Mouse (Mus musculus) liver, embryonic 13.5 days (tissue): ENCODE measurements around the gene Mtfp1. TPM values are rescaled to one million over a fixed set of nuclear protein-coding genes. Genes with fewer than 3 reads are reported as not detected.
"Not testable (repeated sequence)": the region's sequence is repeated elsewhere in the genome, so short reads cannot be mapped to it uniquely, and the experiment has no call there.

Experiments
- ATAC-seq: fragments of 200-750 bp; cut with Nextera tagmentation; 2 replicates; pipeline ENCODE4 v1.8.0; 2017; ENCODE audit warnings: low read depth, mild to moderate bottlenecking, moderate number of reproducible peaks, moderate library complexity
- DNase-seq: peaks from one replicate; pipeline ENCODE4 v3.0.0; 2022
- H3K27ac ChIP-seq: fragments of 300-500 bp; sonication (generic); 2 replicates; pipeline ENCODE4 v1.5.1; 2015; ENCODE audit warnings: moderate library complexity, mild to moderate bottlenecking, inconsistent platforms
- H3K27me3 ChIP-seq: fragments of 300-500 bp; sonication (generic); 2 replicates; pipeline ENCODE4 v1.6.1; 2015; ENCODE audit warnings: mild to moderate bottlenecking, inconsistent platforms
- H3K36me3 ChIP-seq: fragments of 300-500 bp; sonication (generic); 2 replicates; pipeline ENCODE4 v1.6.1; 2015; ENCODE audit warnings: mild to moderate bottlenecking, inconsistent platforms
- H3K4me1 ChIP-seq: fragments of 300-500 bp; sonication (generic); replicated peaks from 2 replicates; pipeline ENCODE4 v1.6.1; 2015; ENCODE audit warnings: inconsistent platforms
- H3K4me2 ChIP-seq: fragments of 300-500 bp; sonication (generic); 2 replicates; pipeline ENCODE4 v1.6.1; 2015; ENCODE audit warnings: inconsistent platforms, mild to moderate bottlenecking, moderate library complexity
- H3K4me3 ChIP-seq: fragments of 300-500 bp; sonication (generic); replicated peaks from 2 replicates; pipeline ENCODE4 v1.5.1; 2015; ENCODE audit warnings: mild to moderate bottlenecking, inconsistent platforms
- H3K9ac ChIP-seq: fragments of 300-500 bp; sonication (generic); 2 replicates; pipeline ENCODE4 v1.6.1; 2015; ENCODE audit warnings: mild to moderate bottlenecking, inconsistent platforms
- H3K9me3 ChIP-seq: fragments of 300-500 bp; sonication (generic); replicated peaks from 2 replicates; pipeline ENCODE4 v1.6.1; 2016; ENCODE audit warnings: inconsistent platforms
- WGBS: fragments of 180-500 bp; shearing (Covaris S2); methylation state at CpG from one replicate; pipeline ENCODE4 v1.1.7; 2015; ENCODE audit not compliant: insufficient replicate concordance; 5-methylcytosine and 5-hydroxymethylcytosine counted together
- polyA plus RNA-seq: library from polyadenylated mRNA; unstranded; fragments of >200 nt; fragmentation: Nextera tagmentation; extraction: Ambion mirVana; gene quantifications from 2 replicates; pipeline ENCODE4 v1.2.1, GENCODE M21; 2015

The Mtfp1 gene
- polyA plus RNA-seq, 1 experiment from 2014 or later = 33.9 TPM

DNA sequence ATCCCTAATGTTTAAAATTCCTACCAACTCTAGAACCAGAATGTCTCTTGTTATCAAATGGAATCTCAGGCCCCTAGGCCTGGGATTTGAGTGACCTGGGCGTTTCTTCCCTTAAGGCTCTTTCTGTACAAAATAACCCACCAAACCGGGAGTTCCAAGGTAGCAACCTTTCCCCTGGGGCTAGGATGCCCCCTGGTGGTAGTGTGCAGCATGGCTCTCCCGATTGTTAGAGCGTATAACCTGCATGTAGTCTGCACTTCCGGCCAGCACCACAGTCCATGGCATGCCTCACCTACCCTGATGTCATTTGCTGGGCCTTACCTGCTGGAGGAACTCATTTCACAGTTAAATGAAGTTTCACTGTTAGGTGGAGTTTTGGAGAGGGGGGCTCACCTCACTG, 28.7 kb upstream of the Mtfp1 start:
- H3K4me2 ChIP-seq = peak overlapping the region; percentile 43
- peaks cover 41% of the 10 kb centered on the region for H3K4me1 ChIP-seq
- H3K4me3 ChIP-seq = peak overlapping the region; percentile 23; the same call in 1 of the 2 replicates
- H3K9ac ChIP-seq = no peak overlapping the region
- H3K27me3 ChIP-seq = peaks cover 24% of the 10 kb centered on the region
- DNase-seq (peak; percentile 54), ATAC-seq (no peak)
- 34% methylated on average over 5 of the region's 5 CpGs for WGBS
- H3K27ac ChIP-seq = peak overlapping the region; percentile 47; the same call in 1 of the 2 replicates
- 0 out of 2 replicates have a peak, but pooled peaks cover 3% of the 10 kb centered on the region for H3K9me3 ChIP-seq
- no peaks in the 10 kb centered on the region for H3K36me3 ChIP-seq

DNA sequence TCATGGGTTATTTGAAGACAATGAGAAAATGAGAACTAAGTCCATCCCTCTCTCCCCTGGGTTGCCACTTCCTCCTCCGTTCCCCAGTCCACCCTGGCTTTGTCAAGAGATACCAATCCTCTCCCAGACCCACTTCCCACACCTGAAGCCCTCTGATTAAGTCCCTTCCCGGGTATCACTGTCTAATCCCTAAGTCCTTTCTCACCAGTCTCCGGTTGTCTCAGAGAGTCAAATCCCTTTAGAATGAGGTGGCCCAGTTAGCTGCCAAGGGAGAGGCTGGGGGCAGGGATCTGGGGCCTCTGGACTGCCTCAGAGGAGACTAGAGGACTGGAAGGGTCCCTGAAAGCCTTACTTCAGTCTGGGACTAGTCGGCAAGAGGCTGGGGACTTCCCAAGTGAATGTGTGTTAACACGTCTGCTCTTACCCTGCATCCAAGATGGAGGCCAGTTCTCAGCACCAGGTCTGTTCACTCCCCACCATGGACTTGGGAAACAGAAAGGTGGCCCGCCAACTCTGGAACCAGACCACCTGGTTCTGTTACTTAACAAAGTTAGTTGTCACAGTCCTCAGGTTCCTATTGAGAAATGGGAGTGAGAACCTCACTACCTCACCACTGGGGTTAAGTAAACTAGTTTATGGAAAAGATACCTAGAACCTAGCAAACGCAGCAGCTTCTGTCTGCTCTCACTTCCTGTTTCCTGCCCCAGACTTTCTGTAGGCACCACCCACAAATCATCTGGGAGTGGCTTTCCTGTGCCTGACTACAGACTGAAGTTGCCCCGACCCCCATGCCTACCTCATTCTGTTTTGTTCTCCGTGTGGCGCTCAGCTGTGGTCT, 27.7 kb upstream of the Mtfp1 start, which contains the start of gene Sec14l2:
Gene Sec14l2 (minus strand): TSS at position 674 of the 838 bp plus-strand sequence.
- ATAC-seq = 0 out of 2 replicates have a peak, but pooled peaks have one; percentile 27

DNA sequence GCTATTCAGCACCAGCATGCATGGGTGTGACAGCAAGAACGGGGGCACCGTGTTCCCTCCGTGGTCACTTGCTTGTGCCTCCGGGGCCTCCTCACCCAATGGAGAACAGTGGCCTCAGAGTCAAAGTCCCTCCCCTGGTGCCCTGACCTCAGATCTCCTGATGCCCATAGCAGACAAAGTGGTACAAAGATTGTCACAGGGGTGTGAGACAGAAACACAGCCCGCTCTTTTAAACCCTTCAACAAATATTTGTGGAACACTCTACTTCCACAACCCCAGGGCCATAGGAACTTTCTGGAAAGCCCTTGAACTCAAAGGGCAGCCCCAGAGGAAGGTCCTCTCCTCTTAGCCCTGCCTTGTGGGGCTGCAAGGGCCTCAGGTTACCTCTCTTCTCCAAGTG, 27.0 kb upstream of the Mtfp1 start:
- H3K9me3 ChIP-seq = 0 out of 2 replicates have a peak, but pooled peaks cover 3% of the 10 kb centered on the region
- H3K4me3 ChIP-seq = no peak overlapping the region
- H3K27me3 ChIP-seq = peaks cover 41% of the 10 kb centered on the region
- H3K36me3 ChIP-seq = no peaks in the 10 kb centered on the region
- ATAC-seq (no peak), DNase-seq (no peak)
- peaks cover 50% of the 10 kb centered on the region for H3K4me1 ChIP-seq
- no peak overlapping the region for H3K4me2 ChIP-seq
- H3K27ac ChIP-seq = no peak overlapping the region
- WGBS = 57% methylated on average over 5 of the region's 5 CpGs
- no peak overlapping the region for H3K9ac ChIP-seq

More for the DNA sequence above, 27.7 kb upstream of the Mtfp1 start, which contains the start of gene Sec14l2:
- Histone ChIP-seq H3K4me1 (peaks cover 47% of the 10 kb centered on the region), H3K9ac (peak within 1 kb of the TSS; percentile 42), H3K4me3 (peak within 1 kb of the TSS; percentile 23), H3K27ac (peak within 1 kb of the TSS; percentile 47), H3K9me3 (0 out of 2 replicates have a peak, but pooled peaks cover 3% of the 10 kb centered on the region), H3K36me3 (no peaks in the 10 kb centered on the region), H3K27me3 (peaks cover 33% of the 10 kb centered on the region), H3K4me2 (peak within 1 kb of the TSS; percentile 43)
- WGBS = 37% methylated on average over 10 of the region's 10 CpGs
- peak; percentile 40 for DNase-seq

- Histone ChIP-seq H3K4me2 (no peak overlapping the region), H3K4me1 (peaks cover 56% of the 10 kb centered on the region), H3K27me3 (peaks cover 46% of the 10 kb centered on the region), H3K9me3 (no peaks in the 10 kb centered on the region), H3K9ac (no peak overlapping the region), H3K4me3 (no peak overlapping the region), H3K27ac (no peak overlapping the region), H3K36me3 (no peaks in the 10 kb centered on the region)
- ATAC-seq (no peak), DNase-seq (no peak)
- 80% methylated on average over 3 of the region's 3 CpGs for WGBS
Observed at GRCm38 (mm10) chr11:4121691-4122090, 26.4 kb upstream of the Mtfp1 start.

DNA sequence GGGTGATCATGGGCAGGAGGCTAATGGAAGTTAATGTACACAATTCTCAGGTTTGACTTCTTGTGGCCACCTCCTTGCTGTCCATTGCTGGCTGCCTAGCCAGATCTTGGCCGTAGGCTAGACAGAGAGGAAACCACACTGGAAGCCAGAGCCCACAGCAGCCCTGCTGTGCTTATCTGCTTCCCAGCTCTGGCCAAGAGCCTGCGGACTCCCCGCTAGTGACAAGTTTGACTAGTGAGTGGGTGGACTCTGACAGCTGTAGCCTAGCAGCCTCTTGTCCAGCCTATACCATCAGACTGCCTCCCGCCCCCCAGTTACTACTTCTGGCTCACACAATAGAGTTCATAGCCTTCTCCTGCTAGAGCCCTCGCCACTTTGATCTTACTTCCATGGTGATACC, 24.4 kb upstream of the Mtfp1 start:
- no peaks in the 10 kb centered on the region for H3K9me3 ChIP-seq
- no peak overlapping the region for H3K4me3 ChIP-seq
- H3K27me3 ChIP-seq = peaks cover 55% of the 10 kb centered on the region
- no peaks in the 10 kb centered on the region for H3K36me3 ChIP-seq
- WGBS = 9% methylated on average over 5 of the region's 5 CpGs
- DNase-seq = no peak
- no peak overlapping the region for H3K27ac ChIP-seq
- no peak overlapping the region for H3K4me2 ChIP-seq
- ATAC-seq = no peak
- H3K9ac ChIP-seq = no peak overlapping the region
- H3K4me1 ChIP-seq = peaks cover 69% of the 10 kb centered on the region

GRCm38 (mm10) chr11:4118081-4118921, 23.1 kb upstream of the Mtfp1 start:
- H3K4me2 ChIP-seq = peak overlapping the region; percentile 74
- peak overlapping the region; percentile 67 for H3K9ac ChIP-seq
- ATAC-seq (peak; percentile 47), DNase-seq (peak; percentile 35)
- no peaks in the 10 kb centered on the region for H3K36me3 ChIP-seq
- H3K27me3 ChIP-seq = peaks cover 55% of the 10 kb centered on the region
- 4% methylated on average over 41 of the region's 41 CpGs for WGBS
- peak overlapping the region; percentile 40; the same call in 1 of the 2 replicates for H3K27ac ChIP-seq
- H3K9me3 ChIP-seq = no peaks in the 10 kb centered on the region
- peaks cover 68% of the 10 kb centered on the region for H3K4me1 ChIP-seq
- H3K4me3 ChIP-seq = peak overlapping the region; percentile 63

DNA sequence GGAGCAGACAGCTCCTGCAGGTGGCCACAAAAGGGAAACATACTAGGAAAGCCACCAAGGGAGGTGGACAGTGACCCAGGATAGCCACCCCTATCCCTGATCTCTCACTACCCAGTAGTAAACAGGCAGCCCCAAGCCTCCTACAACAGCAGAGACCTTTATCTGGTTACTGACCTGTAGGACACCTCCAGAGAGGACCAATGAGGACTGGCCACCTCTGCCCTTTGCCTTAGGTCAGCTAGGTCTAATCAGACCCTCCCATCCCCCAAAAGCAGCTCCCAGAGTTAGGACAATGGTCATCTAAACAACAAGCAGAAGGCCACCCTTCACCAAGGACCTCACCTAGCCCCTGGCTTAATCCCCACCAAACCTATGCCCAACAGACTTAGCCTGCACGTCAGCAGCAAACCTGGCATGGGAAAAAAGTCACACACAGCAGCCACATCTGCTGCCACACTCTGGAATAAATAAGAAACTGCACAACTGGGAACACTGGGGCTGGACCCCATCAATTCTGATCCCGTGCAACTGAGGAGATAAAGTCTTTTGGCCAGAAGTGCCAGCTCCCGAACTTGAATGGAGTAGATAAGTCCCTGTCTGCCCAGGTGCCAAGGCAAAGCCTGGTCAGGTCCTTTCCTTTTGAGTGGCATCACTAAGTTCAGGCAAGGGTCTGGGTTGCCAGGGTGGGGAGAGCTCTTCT, 22.3 kb upstream of the Mtfp1 start:
- peak; percentile 60 for ATAC-seq

DNA sequence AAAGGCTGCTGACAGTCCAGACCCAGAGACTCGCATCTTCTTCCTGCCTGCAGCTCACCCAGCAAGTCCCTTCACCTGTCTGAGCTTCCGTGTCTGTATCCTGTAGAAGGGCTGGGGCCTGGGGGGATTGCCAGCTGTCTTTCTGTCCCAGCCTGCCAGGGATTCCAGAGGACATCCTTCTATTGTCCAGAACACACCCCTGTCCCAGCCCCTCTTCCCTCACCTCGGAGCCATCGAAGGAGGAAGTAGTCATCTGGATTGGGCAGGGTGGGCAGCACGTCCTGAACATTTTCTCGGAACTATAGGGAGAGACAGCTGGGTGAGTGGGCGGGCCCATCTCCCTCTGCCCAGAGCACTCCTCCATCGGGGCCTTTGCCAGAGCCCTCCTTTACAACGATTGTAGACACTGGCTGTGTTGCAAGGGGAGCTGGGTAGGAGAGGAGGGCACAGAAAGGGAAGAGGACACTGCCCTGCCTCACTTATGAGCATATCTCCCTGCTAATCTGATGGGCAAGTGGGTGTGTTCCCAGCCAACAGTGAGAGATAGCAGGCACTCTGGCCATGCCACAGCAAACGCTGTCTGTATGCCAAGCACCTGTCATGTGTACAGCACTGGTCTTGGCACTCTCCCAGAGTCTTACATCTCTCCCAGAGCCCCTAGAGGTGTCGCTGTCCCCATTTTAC, 21.4 kb upstream of the Mtfp1 start:
- no peaks in the 10 kb centered on the region for H3K9me3 ChIP-seq
- H3K36me3 ChIP-seq = no peaks in the 10 kb centered on the region
- peak overlapping the region; percentile 1; the same call in 1 of the 2 replicates for H3K27ac ChIP-seq
- H3K4me2 ChIP-seq = peak overlapping the region; percentile 74
- peak; percentile 56 for ATAC-seq
- no peak for DNase-seq
- WGBS = 28% methylated on average over 11 of the region's 11 CpGs
- peak overlapping the region; percentile 40; the same call in 1 of the 2 replicates for H3K9ac ChIP-seq
- peaks cover 52% of the 10 kb centered on the region for H3K4me1 ChIP-seq
- peak overlapping the region; percentile 63 for H3K4me3 ChIP-seq
- H3K27me3 ChIP-seq = peaks cover 55% of the 10 kb centered on the region

More for the DNA sequence above, 22.3 kb upstream of the Mtfp1 start:
- Histone ChIP-seq H3K27me3 (peaks cover 55% of the 10 kb centered on the region), H3K36me3 (no peaks in the 10 kb centered on the region), H3K9me3 (no peaks in the 10 kb centered on the region), H3K9ac (peak overlapping the region; percentile 67), H3K4me3 (peak overlapping the region; percentile 63), H3K27ac (peak overlapping the region; percentile 1; the same call in 1 of the 2 replicates), H3K4me1 (peaks cover 60% of the 10 kb centered on the region), H3K4me2 (peak overlapping the region; percentile 74)
- DNase-seq = no peak
- 11% methylated on average over 3 of the region's 3 CpGs for WGBS

- H3K27ac ChIP-seq = no peak overlapping the region
- 80% methylated on average over 4 of the region's 4 CpGs for WGBS
Observed at GRCm38 (mm10) chr11:4115407-4115806, 20.2 kb upstream of the Mtfp1 start.

DNA sequence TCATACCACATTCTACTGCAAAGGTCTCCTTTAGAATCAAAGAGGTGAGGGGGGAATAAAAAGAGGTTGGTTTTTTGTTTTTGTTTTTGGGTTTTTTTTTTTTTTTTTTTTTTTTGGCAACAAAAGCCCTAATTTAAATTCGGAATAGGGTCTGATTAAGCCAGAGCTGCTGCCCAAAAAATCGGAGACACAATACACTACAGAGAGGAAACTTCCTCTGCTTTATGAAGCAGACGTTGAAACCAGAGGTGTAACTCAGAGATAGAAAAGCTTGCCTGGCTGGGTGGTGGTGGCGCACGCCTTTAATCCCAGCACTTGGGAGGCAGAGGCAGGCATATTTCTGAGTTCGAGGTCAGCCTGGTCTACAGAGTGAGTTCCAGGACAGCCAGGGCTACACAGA, 19.3 kb upstream of the Mtfp1 start:
- not testable (repeated sequence) for H3K9ac ChIP-seq, DNase-seq, H3K4me3 ChIP-seq, H3K9me3 ChIP-seq, H3K36me3 ChIP-seq, H3K27ac ChIP-seq, H3K4me2 ChIP-seq, ATAC-seq
- Histone ChIP-seq H3K4me1 (peaks cover 46% of the 10 kb centered on the region), H3K27me3 (peaks cover 37% of the 10 kb centered on the region)
- 65% methylated on average over 6 of the region's 6 CpGs for WGBS

More at GRCm38 (mm10) chr11:4115407-4115806, 20.2 kb upstream of the Mtfp1 start:
- no peak overlapping the region for H3K4me2 ChIP-seq
- ATAC-seq (no peak), DNase-seq (no peak)
- H3K4me3 ChIP-seq = no peak overlapping the region
- no peak overlapping the region for H3K9ac ChIP-seq
- peaks cover 46% of the 10 kb centered on the region for H3K27me3 ChIP-seq
- H3K36me3 ChIP-seq = peaks cover 5% of the 10 kb centered on the region; the same call in 1 of the 2 replicates
- H3K4me1 ChIP-seq = peaks cover 52% of the 10 kb centered on the region
- H3K9me3 ChIP-seq = no peaks in the 10 kb centered on the region
